Mouse (Mus musculus): Measurements from ENCODE around the gene Rai1. TPM values are rescaled to one million over a fixed set of nuclear protein-coding genes. Genes with fewer than 3 reads are reported as not detected.

Gene Rai1
- polyA plus RNA-seq, 1 experiment, result 133 TPM

DNA sequence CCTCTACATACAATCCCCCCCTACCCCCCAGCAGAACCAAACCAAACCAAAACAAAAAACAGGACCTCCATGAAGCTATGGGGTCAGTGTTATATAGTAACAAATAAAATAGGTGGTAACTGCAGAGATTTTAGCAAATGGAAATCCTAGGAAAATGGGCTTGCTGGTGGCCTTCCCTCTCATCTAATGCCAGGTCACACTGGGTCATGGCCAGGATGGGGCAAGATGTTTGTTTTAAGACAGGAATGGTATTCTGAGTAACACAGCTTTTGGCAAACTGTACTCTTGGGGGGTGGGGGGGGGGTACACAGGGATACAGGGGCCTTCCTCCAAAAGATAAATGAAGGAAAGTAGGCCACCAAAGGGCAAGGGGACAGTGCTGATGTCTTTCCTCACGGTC, 57.7 kb downstream of the Rai1 start:
- TF ChIP-seq GATA1 (IDR thresholded peaks at IDR 0.05; ENCODE audit: low read length), result no peak

DNA sequence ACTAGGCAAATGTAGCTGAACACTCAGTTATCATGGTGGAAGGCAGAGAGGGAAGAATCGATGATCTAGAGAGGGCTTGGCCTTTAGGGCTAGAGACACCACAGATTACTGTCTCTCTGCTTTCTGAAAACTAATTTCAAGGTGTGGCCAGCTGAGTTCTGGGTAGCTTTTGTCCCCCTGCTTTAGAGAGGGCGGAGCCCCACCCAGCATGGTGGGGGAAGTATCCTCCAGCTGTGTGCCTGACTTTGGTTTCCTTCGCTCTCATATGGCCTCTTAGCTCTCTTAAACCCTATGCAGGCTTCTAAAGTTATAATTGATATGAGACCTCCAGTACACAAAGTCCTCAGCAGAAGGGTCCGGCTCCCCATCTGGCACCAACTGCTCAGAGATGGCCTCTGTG, 58.5 kb downstream of the Rai1 start:
- TF ChIP-seq GATA1 (IDR thresholded peaks at IDR 0.05; ENCODE audit: low read length), result no peak

DNA sequence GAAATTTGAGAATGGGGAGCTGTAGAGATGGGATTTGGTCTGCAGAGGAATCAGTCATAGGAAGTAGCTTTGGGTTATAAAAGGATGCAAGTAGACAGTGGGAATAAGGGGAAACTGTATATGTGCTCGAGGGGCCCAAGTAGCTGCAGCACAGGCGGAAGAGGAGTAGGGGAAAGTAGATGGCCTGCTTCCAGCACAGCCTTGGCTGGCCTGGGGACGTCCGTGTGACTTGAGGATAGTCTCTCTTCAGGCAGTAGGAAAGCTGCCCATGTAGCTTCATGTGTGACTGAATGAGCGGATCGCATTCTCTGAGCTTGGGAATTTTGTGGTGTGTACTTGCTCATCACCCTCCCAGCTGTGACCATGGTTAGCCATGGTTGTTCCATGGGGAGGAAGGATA, 59.6 kb downstream of the Rai1 start:
- TF ChIP-seq GATA1 (IDR thresholded peaks at IDR 0.05; ENCODE audit: low read length), result no peak

DNA sequence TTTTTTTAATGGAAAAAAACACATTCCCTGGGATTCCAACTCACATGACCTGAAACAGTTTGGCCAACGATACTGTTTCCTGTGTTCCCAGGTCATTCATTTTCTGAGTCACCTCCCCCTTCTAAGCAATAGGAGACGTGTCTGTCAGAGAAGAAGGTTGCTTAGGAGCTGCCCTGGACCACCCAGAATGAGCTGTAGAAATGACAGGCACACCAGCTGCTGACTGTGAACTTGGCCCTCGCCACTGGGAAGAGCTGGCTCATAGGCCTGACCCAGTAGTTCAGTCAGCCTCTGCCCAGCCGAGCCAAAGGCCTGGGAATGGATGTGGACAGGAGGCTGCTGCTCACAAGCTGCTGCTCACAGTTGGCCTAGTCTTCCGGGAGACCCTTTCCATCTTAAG, 60.3 kb downstream of the Rai1 start:
- no peak for TF ChIP-seq GATA1 (IDR thresholded peaks at IDR 0.05; ENCODE audit: low read length)

DNA sequence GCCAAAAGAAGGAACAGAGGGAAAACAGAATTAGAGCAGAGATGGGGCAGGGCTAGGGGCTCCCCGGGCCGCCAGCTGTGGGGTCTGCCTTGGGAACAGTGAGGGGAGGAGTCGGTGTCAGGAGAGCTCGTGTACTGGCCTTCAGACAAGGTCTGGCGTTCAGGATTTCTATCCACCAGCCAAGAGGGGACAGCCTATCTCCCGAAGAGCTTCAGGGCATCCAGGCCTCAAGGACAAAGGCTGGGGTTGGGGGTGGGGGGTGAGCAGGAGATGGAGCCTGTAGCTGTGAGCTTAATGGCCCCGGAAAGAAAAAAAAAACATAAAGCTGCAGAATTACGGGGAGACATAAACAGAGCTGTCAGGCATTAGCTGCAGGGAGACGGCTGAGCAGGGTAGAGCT, 64.0 kb downstream of the Rai1 start:
- no peak for TF ChIP-seq GATA1 (IDR thresholded peaks at IDR 0.05; ENCODE audit: low read length)

DNA sequence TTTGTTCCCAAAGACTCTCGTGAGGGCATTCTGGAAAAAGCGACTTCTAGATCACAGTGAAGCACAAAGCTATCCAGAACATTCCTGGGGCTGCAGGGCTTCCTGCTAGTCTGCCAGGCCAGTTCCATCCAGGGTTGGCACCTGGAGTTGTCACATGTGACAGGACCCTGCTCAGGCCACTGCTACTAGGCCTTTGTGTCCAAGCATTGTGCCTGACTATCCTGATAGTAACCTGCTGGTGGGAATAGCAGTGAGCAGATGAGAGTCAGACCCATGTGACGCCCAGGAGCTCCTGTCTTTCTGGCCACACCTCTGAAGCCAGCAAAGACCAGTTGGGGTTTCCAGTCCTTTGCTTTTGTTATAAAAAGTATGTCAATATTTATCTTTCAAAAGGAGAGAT, 67.3 kb downstream of the Rai1 start:
- TF ChIP-seq GATA1 (IDR thresholded peaks at IDR 0.05; ENCODE audit: low read length), result no peak

DNA sequence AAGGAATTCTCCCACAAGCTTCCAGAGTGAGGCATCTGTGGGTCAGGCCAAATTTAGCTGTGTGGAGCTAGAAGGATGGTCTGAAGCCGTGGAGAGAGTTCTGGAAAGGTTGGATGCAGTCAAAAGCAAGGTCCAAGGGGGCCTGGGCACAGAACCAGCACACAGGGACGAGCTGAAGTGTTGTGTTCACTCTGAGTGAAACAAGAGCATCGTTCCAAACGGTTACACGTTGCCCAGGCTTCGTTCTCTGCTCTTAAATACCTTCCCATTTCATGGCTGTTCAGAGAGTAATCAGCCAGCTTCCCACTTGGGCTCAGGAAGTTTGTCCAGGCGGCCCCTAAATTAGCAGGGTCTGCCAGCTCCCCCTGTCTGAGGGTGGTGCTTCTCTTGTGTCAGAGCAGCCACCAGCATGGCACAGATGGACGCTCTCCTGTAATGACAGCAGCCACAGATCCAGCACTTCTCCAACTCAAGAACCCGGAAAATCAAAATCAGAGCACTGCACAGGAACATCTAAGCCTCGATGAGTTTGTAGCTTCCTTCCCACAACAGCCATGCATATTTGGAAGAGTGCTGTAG, 68.9 kb downstream of the Rai1 start:
- no peak for TF ChIP-seq GATA1 (IDR thresholded peaks at IDR 0.05; ENCODE audit: low read length)

DNA sequence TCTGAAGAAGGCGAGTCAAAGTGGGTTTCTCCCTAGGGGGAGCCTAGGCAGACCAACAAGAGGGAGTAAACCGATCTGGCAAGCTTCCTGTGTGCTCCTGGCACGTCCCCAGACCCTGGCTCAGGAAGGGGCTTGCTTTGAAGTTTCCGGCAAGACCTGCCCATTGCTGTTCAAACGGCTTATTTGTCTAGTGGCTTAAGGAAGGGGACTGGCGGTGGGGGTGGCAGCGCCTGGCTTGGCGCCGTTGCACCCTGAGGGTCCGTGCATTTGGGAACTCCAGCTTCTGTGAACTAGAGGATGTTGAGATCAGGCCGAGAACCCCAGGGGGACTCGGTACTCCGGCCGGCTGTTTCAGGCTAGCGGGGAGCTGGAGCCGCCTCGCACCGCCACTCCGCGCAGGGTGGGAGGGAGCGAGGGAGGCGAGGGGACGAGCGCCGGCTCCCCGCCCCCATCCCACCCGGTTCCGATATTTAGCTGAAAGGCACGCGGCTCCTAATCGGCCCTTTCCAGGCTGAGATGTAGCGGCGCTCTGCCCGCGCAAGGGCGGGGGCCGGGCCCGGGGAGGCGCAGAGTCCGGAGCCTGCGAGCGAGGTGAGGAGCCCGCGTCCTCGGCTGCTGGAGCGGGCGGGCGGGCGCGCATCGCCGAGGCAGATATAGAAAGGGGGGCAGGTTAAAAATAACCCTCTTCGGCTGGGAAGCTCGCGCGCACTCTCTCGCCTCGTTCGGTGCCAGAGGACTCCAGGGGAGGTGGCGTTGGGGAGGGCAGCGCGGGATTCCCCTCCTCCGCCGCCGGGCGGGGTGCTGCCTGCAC, 70.8 kb downstream of the Rai1 start:
- no peak for TF ChIP-seq GATA1 (IDR thresholded peaks at IDR 0.05; ENCODE audit: low read length)

DNA sequence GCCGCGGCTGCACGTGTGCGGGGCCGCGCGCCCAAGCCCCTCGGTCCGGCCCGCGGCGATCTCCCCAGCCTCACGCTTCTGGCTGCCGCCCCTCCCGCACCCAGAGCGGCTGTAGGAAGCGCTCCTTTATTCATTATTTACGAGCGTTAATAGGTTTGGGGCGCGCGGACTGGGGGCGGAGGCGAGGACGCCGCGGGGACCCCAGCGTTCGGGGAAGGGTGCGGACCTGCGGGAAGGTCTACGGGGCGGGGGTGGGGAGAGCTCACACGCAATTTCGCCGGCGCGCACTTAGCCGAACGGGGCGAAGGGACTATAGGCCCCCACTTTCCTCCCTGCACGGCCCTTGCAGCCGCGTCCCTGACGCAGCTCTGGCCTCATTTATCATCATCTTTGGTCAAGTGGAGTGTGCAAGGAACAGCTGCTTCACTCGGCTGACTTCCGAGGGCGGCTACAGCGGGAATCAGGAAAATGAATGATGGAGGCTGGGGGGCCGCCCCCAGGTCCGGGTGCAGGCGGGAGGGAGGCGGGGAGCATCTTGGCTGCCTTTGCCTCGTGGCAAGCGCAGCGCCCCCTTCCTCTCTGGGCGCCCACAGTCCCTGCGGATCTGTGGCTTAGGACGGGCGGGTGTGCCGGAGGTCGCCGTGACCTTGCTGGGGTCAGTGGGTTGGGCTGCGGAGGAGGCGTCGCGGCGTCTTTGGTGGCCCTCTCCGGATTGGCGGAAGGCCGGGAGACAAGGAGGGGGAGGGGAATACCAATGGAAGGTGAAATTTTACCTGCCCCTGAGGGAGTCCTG, 71.6 kb downstream of the Rai1 start:
- no peak for TF ChIP-seq GATA1 (IDR thresholded peaks at IDR 0.05; ENCODE audit: low read length)

DNA sequence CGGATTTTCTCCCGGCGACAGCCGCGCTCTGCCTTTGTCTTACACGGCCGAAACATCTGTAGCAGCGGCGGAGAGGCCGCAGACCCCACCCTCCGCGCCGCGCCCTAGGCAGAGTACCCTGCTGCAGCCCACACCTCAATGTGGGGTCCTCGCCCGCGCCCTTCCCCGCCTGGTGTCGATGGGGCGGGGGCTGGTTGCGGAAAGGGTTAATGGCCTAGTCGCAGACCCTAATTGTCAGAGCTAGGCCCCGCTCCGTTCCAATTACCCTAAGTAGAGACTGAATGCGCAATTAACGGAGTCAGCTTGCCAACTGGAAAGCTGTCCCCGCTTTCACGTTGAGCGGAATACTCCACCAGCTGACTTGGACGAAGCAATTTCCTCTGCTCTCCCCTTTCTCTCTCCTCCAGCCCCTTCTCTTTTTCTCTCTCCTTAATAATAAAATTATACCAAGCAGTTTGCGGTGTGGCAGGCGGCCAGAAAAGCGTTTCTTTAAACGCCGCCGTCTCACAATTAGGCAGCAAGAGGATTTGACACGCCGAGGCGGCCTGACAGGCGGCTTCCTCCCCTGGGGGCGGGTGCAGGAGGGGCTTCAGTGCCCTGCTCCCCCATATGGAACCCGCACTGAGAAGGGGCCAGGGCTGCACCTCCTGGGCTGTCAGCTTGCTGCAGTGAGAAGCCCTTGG, 72.3 kb downstream of the Rai1 start:
- TF ChIP-seq GATA1 (IDR thresholded peaks at IDR 0.05; ENCODE audit: low read length), result no peak

DNA sequence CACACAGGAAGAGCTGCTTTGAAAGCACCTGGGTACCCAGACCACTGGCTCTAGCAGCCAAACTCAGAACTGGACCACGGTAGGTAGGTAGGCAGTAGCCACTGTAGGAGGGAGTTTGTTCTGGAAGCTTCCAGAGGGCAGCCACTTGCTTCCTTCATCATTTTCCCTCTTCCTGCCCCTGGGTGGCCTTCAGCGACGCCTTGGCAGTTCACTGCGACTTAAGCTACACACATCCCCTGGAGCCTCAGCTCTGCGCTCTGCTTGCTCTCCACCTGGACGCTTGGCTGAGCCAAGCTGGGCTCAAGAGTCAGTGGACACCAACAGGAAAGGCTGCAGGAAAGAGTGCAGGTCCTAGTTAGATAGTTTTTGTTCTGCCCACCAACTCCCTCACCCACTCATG, 73.2 kb downstream of the Rai1 start:
- no peak for TF ChIP-seq GATA1 (IDR thresholded peaks at IDR 0.05; ENCODE audit: low read length)

DNA sequence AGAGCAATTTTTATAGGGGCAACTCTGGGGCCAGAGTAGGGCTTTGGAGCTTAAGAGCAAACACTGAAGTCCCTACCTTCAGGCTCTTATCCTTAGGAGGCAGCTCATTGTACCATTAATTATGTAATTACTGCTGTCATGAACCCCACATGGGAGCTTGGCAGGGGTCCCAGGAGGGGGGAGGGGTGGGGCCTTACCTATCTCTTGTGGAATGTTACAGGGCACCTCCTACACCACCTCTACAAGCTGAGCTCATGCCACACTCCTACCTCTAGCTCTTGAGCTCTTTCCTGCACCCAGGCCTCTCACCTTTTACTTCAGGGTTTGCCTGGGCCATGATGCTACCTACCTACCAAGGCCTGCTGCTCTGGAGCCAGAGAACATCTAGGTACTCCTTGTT, 73.7 kb downstream of the Rai1 start:
- TF ChIP-seq GATA1 (IDR thresholded peaks at IDR 0.05; ENCODE audit: low read length), result no peak

DNA sequence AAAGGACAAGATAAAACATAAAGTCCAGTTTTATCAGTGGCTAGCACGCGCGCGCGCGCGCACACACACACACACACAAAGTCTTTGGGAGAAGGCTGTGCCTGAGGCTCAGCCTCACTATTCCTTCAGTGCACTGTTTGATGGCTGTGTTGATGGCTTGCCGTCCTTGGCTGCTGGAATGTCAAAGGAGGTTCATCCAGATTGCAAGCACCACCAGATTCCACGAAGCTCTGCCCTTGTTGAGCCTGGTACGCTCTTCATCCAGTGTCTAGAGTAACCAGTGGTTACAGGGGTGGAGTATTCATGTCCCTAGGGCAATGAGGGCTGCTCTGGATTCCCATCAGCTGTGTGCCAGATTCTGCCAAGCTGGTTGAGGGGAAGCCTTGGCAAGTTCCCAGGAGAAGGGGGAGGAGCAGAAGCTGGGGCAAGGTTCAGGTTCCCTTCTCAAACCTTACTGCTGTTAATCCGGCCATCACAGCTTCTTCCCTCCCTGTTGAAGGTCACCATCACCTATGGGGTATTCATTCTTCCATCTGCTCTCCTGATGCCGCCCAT, 77.4 kb downstream of the Rai1 start:
- no peak for TF ChIP-seq GATA1 (IDR thresholded peaks at IDR 0.05; ENCODE audit: low read length)

DNA sequence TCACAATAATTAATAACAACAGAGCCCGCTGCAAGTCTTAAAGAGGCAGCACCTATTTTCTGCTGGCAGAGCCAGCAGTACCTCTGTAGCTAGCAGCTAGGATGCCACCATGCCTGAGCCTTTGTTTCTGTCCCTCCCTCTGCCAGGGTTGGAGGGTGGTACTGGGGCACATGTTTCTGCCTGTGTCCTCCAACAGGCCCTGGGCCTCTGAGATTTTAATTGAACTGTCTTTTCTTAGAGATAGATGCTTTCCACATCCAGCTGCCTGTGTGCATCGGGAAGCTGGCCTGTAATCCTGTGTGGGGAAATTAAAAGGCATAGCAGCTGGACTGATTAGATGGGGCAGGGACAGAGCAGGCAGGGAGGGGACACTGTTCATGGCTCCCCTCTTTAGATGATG, 77.9 kb downstream of the Rai1 start:
- TF ChIP-seq GATA1 (IDR thresholded peaks at IDR 0.05; ENCODE audit: low read length), result no peak

Data from G1E-ER4 (cell line).